Mouse (Mus musculus): ENCODE results near the gene Auts2. TPM values are rescaled to one million over a fixed set of nuclear protein-coding genes. Genes with fewer than 3 reads are reported as not detected.

Auts2 gene
- polyA plus RNA-seq, 1 experiment from 2014 or later = 29.4 TPM

DNA sequence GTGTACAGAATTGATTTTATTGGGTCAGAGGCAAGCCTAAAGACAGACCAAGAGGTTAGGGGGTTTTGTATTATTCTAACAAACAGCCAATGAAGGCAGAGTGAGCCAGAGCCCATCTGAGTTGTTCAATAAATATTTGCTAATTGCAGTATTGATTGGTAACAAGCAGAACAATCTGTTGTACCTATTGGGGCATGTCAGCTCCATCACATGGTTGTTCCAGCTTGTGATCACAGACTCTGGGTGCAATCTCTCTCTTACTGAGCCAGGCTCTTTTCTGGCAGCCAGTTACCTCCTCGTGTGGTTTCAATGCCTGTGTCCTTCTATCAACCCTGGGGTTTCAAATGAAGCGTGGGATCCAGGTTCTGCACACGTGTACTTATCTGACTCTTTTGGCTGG lies 201.8 kb downstream of the Auts2 start:
- 59% methylated on average over 3 of the region's 3 CpGs for WGBS
- Histone ChIP-seq H3K4me1 (ENCODE audit: control insufficient read depth, insufficient read depth, low read length) (peaks cover 16% of the 10 kb centered on the region), H3K4me2 (ENCODE audit: low read depth, low read length) (no peak overlapping the region), H3K27me3 (replicated peaks; ENCODE audit: control insufficient read depth, insufficient read depth, low read length) (no peaks in the 10 kb centered on the region), H3K4me3 (ENCODE audit: low read depth, low read length) (no peak overlapping the region), H3K9me3 (ENCODE audit: control insufficient read depth, low read length) (no peaks in the 10 kb centered on the region), H3K36me3 (ENCODE audit: control insufficient read depth, insufficient read depth, low read length) (no peaks in the 10 kb centered on the region), H3K27ac (replicated peaks; ENCODE audit: low read depth, low read length) (no peak overlapping the region), H3K9ac (ENCODE audit: low read depth, low read length) (no peak overlapping the region)
- no peak for DNase-seq (ENCODE audit: low spot score)
- ATAC-seq (ENCODE audit: low read depth) = no peak

DNA sequence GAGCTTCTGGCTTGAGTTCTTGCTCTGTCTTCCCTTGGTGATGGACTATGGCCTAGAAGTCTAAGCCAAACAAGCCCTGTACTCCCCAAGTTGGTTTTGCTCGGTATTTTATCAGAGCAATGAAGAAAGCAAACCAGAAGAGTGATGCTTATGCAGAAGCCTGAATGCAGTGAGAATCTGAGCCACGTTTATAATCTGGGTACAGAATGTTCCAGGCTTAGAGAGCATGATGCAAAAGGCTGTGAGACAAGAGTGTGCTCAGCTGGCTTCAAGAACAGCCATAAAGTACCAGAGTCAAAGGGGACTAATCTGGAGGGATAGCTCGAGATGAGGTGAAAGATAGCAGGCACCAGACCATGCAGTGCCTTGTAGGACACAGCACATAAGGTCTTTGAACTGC lies 205.5 kb downstream of the Auts2 start:
- Histone ChIP-seq H3K9ac (ENCODE audit: low read depth, low read length) (no peak overlapping the region), H3K27ac (replicated peaks; ENCODE audit: low read depth, low read length) (no peak overlapping the region), H3K9me3 (ENCODE audit: control insufficient read depth, low read length) (no peaks in the 10 kb centered on the region), H3K4me2 (ENCODE audit: low read depth, low read length) (no peak overlapping the region), H3K36me3 (ENCODE audit: control insufficient read depth, insufficient read depth, low read length) (no peaks in the 10 kb centered on the region), H3K27me3 (replicated peaks; ENCODE audit: control insufficient read depth, insufficient read depth, low read length) (no peaks in the 10 kb centered on the region), H3K4me3 (ENCODE audit: low read depth, low read length) (no peak overlapping the region), H3K4me1 (ENCODE audit: control insufficient read depth, insufficient read depth, low read length) (peaks cover 37% of the 10 kb centered on the region)
- 78% methylated on average over 3 of the region's 3 CpGs for WGBS
- DNase-seq (ENCODE audit: low spot score) (no peak), ATAC-seq (ENCODE audit: low read depth) (no peak)

DNA sequence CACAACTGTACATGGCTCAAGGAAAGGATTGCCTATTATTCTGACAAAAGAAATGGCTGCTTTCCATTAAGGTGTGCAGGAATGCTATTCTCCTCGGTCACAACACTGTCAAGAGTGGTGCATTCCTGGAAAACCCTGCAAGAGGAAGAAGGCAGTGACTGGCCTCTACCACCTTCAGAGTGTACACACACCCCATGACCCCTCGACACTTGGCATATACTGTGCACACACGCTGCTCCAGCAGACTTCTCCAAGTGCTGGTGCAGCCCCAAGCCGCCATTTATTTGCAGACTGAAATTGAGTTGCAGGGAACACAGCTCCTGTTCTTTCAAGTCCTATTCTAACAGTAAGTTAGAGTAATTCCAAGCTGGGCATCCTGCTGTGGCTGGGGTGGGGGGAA lies 207.4 kb downstream of the Auts2 start:
- Histone ChIP-seq H3K27ac (replicated peaks; ENCODE audit: low read depth, low read length) (no peak overlapping the region), H3K4me2 (ENCODE audit: low read depth, low read length) (no peak overlapping the region), H3K4me1 (ENCODE audit: control insufficient read depth, insufficient read depth, low read length) (peaks cover 39% of the 10 kb centered on the region), H3K9ac (ENCODE audit: low read depth, low read length) (no peak overlapping the region), H3K36me3 (ENCODE audit: control insufficient read depth, insufficient read depth, low read length) (no peaks in the 10 kb centered on the region), H3K27me3 (replicated peaks; ENCODE audit: control insufficient read depth, insufficient read depth, low read length) (no peaks in the 10 kb centered on the region), H3K4me3 (ENCODE audit: low read depth, low read length) (no peak overlapping the region), H3K9me3 (ENCODE audit: control insufficient read depth, low read length) (no peaks in the 10 kb centered on the region)
- ATAC-seq (ENCODE audit: low read depth) = no peak
- WGBS = 60% methylated on average over 4 of the region's 4 CpGs
- no peak for DNase-seq (ENCODE audit: low spot score)

DNA sequence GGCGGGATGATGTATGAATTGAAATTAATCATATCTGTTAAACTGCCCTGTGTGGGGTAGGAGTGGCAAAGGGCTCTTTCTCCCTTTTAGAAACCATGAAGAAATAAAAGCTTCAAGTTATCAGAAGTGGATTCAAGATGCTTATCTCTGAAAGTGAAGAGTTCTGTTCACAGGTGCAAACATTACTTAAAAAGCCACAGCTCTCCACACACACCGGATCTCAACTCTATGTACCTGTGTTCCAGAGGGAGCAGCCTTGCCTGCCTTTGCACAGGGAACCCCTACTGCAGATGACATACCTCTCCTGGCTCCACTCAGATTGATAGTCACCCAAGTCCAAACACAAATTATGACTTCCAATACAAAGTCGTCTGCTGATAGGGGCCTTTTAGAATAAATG lies 208.3 kb downstream of the Auts2 start:
- H3K27ac ChIP-seq (replicated peaks; ENCODE audit: low read depth, low read length) = no peak overlapping the region
- no peaks in the 10 kb centered on the region for H3K27me3 ChIP-seq (replicated peaks; ENCODE audit: control insufficient read depth, insufficient read depth, low read length)
- H3K4me1 ChIP-seq (ENCODE audit: control insufficient read depth, insufficient read depth, low read length) = peaks cover 41% of the 10 kb centered on the region
- WGBS = 81% methylated on average over 3 of the region's 3 CpGs
- no peaks in the 10 kb centered on the region for H3K9me3 ChIP-seq (ENCODE audit: control insufficient read depth, low read length)
- H3K4me3 ChIP-seq (ENCODE audit: low read depth, low read length) = no peak overlapping the region
- no peak overlapping the region for H3K4me2 ChIP-seq (ENCODE audit: low read depth, low read length)
- H3K36me3 ChIP-seq (ENCODE audit: control insufficient read depth, insufficient read depth, low read length) = no peaks in the 10 kb centered on the region
- ATAC-seq (ENCODE audit: low read depth) = no peak
- no peak overlapping the region for H3K9ac ChIP-seq (ENCODE audit: low read depth, low read length)
- DNase-seq (ENCODE audit: low spot score) = no peak

DNA sequence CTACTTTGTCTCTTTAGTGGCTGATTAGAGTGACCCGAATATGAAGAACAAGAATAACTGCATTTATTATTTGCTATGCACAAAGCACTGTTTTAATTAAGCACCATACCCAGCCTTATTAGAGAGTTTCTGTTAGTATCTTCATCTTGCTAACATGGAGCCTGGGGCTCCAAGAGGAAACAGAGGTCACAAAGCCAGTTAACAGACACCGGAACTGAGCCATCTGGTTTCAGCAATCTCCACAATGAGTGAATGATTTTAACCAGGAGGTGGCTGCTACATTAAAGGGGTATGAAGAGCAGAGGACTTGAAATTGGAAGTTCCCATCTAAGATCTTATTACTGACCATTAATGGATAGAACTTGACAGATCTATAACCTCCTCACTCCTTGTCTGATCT lies 209.4 kb downstream of the Auts2 start:
- 28% methylated on average over 2 of the region's 2 CpGs for WGBS
- H3K4me3 ChIP-seq (ENCODE audit: low read depth, low read length) = no peak overlapping the region
- no peak overlapping the region for H3K4me2 ChIP-seq (ENCODE audit: low read depth, low read length)
- no peaks in the 10 kb centered on the region for H3K9me3 ChIP-seq (ENCODE audit: control insufficient read depth, low read length)
- no peak overlapping the region for H3K9ac ChIP-seq (ENCODE audit: low read depth, low read length)
- no peak for ATAC-seq (ENCODE audit: low read depth)
- no peaks in the 10 kb centered on the region for H3K36me3 ChIP-seq (ENCODE audit: control insufficient read depth, insufficient read depth, low read length)
- H3K27me3 ChIP-seq (replicated peaks; ENCODE audit: control insufficient read depth, insufficient read depth, low read length) = no peaks in the 10 kb centered on the region
- no peak overlapping the region for H3K27ac ChIP-seq (replicated peaks; ENCODE audit: low read depth, low read length)
- DNase-seq (ENCODE audit: low spot score) = no peak
- peaks cover 37% of the 10 kb centered on the region for H3K4me1 ChIP-seq (ENCODE audit: control insufficient read depth, insufficient read depth, low read length)

DNA sequence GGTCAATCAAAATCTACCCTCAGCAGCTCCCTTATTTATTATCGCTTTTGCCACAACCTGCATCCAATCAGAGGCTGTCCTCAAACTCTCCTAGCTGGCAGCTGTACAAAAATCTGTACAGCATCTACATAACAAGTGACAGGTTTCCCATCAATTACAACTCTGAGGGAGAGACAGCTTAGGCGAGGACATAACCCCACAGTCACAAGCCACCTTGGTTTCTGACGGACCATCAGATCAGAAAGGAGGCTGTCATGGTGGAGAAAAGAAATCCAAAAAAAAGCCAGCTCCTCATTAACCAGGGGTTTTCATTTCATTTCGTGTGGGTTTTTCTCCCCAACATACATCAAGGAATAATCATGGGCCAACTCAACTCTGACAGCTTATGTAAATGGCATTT lies 210.6 kb downstream of the Auts2 start:
- no peak overlapping the region for H3K27ac ChIP-seq (replicated peaks; ENCODE audit: low read depth, low read length)
- H3K27me3 ChIP-seq (replicated peaks; ENCODE audit: control insufficient read depth, insufficient read depth, low read length) = no peaks in the 10 kb centered on the region
- H3K4me2 ChIP-seq (ENCODE audit: low read depth, low read length) = no peak overlapping the region
- ATAC-seq (ENCODE audit: low read depth) (no peak), DNase-seq (ENCODE audit: low spot score) (no peak)
- no peak overlapping the region for H3K4me3 ChIP-seq (ENCODE audit: low read depth, low read length)
- 46% methylated on average over 4 of the region's 4 CpGs for WGBS
- H3K9me3 ChIP-seq (ENCODE audit: control insufficient read depth, low read length) = no peaks in the 10 kb centered on the region
- H3K9ac ChIP-seq (ENCODE audit: low read depth, low read length) = no peak overlapping the region
- H3K36me3 ChIP-seq (ENCODE audit: control insufficient read depth, insufficient read depth, low read length) = no peaks in the 10 kb centered on the region
- H3K4me1 ChIP-seq (ENCODE audit: control insufficient read depth, insufficient read depth, low read length) = peaks cover 32% of the 10 kb centered on the region

DNA sequence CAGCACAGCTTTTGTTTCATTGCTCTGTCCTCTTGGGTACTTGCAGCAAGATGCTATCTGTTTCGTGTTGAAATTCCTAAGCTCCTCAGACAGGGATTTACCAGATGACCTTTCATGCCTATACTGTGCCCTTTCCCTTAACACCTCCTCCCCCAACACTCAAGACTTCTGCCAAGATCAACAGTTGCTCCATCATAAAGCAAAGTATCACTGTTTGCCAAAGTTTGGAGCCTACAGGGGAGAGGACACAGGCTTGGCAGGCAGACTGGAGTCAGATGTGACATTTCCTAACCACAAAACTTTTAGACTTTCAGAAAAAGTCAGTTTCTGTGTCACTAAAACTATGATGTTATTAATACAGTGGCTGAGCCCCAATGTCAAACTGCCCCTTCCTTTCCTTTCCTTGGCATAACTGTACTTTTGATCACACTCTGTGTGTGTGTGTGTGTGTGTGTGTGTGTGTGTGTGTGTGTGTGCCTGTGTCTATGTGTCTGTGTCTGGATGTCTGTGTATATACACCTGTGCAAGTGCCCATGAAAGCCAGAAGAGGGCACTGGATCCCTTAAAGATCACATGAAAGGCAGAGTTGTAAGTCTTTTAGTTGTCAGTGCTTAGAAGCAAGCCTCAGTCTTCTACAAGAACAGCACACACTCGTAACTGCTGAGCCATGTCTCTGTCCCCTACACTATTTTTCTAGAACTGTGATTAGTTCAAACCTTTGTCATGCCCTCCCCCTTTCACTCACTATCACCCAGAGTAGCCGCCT lies 213.8 kb downstream of the Auts2 start:
- Histone ChIP-seq H3K27me3 (replicated peaks; ENCODE audit: control insufficient read depth, insufficient read depth, low read length) (no peaks in the 10 kb centered on the region), H3K9me3 (ENCODE audit: control insufficient read depth, low read length) (no peaks in the 10 kb centered on the region), H3K9ac (ENCODE audit: low read depth, low read length) (no peak overlapping the region), H3K4me3 (ENCODE audit: low read depth, low read length) (no peak overlapping the region), H3K27ac (replicated peaks; ENCODE audit: low read depth, low read length) (no peak overlapping the region), H3K4me1 (ENCODE audit: control insufficient read depth, insufficient read depth, low read length) (peaks cover 25% of the 10 kb centered on the region), H3K36me3 (ENCODE audit: control insufficient read depth, insufficient read depth, low read length) (no peaks in the 10 kb centered on the region), H3K4me2 (ENCODE audit: low read depth, low read length) (no peak overlapping the region)
- DNase-seq (ENCODE audit: low spot score) (peak; percentile 61), ATAC-seq (ENCODE audit: low read depth) (no peak)
- WGBS = 60% methylated on average over 3 of the region's 3 CpGs

DNA sequence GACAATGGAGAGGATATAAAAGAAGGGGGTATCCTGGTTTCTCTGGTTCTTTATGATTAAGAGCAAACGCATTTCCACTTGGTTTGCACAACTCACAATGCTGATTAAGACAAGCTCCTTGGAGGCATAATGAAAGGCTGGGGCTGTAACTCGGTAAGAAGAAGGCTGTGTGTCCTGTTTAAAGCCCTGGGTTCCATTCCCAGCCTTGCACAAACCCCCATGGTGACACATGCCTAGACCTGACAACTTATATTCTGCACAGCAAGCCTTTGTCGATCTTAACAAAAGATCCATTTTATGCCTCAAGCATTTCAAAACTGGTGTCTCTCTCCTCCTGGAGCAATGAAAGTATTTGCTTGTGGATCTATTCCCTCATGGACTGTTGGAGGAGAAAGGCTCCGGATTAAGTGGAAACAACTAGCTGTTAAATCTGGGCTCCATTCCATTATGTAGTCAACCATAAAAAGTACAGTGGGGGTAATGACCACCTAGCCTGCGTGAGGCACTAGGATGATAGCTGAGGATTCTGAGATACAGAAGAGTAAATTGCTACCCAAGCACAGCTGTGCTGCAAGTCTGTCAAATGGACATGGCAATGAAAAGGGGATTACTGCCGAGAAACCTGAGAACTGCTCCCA lies 218.8 kb downstream of the Auts2 start:
- peak; percentile 83 for DNase-seq (ENCODE audit: low spot score)
- H3K36me3 ChIP-seq (ENCODE audit: control insufficient read depth, insufficient read depth, low read length) = no peaks in the 10 kb centered on the region
- ATAC-seq (ENCODE audit: low read depth) = peak; percentile 83

DNA sequence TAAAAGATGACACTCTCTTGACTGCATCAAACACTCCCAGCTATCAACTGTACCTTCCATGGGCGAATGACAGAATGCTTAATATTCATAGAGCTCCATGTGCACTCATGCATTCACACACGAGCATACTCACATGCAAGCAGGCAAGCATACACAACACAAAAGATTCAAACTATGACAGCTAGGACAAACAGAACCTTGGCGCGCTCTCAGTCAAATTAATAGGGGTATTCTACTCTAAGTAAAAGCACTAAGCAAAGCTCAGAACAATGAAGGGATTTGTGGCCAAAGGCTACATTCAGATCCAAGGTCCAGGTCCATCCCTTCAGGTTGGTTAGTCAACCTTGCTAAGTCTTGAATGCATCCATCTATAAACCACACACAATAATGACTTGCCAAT lies 219.5 kb downstream of the Auts2 start:
- WGBS = 86% methylated on average over 4 of the region's 4 CpGs
- ATAC-seq (ENCODE audit: low read depth) = no peak; the same call in 1 of the 2 replicates
- no peaks in the 10 kb centered on the region for H3K27me3 ChIP-seq (replicated peaks; ENCODE audit: control insufficient read depth, insufficient read depth, low read length)

More for the DNA sequence above, 218.8 kb downstream of the Auts2 start:
- Histone ChIP-seq H3K9me3 (ENCODE audit: control insufficient read depth, low read length) (no peaks in the 10 kb centered on the region), H3K27me3 (replicated peaks; ENCODE audit: control insufficient read depth, insufficient read depth, low read length) (no peaks in the 10 kb centered on the region), H3K4me2 (ENCODE audit: low read depth, low read length) (no peak overlapping the region), H3K9ac (ENCODE audit: low read depth, low read length) (no peak overlapping the region), H3K27ac (replicated peaks; ENCODE audit: low read depth, low read length) (no peak overlapping the region), H3K4me3 (ENCODE audit: low read depth, low read length) (no peak overlapping the region), H3K4me1 (ENCODE audit: control insufficient read depth, insufficient read depth, low read length) (peaks cover 15% of the 10 kb centered on the region)
- 49% methylated on average over 6 of the region's 6 CpGs for WGBS

More for the DNA sequence above, 219.5 kb downstream of the Auts2 start:
- no peak overlapping the region for H3K4me2 ChIP-seq (ENCODE audit: low read depth, low read length)
- H3K4me1 ChIP-seq (ENCODE audit: control insufficient read depth, insufficient read depth, low read length) = peaks cover 15% of the 10 kb centered on the region
- no peaks in the 10 kb centered on the region for H3K36me3 ChIP-seq (ENCODE audit: control insufficient read depth, insufficient read depth, low read length)
- H3K4me3 ChIP-seq (ENCODE audit: low read depth, low read length) = no peak overlapping the region
- no peak overlapping the region for H3K9ac ChIP-seq (ENCODE audit: low read depth, low read length)
- no peaks in the 10 kb centered on the region for H3K9me3 ChIP-seq (ENCODE audit: control insufficient read depth, low read length)
- H3K27ac ChIP-seq (replicated peaks; ENCODE audit: low read depth, low read length) = no peak overlapping the region
- DNase-seq (ENCODE audit: low spot score) = peak; percentile 34
